Comparison of ENCODE assay signal across 16 mouse cellular contexts in genomic region chr3:129565458-129565857, GRCm38 (mm10). TPM values are rescaled to one million over a fixed set of nuclear protein-coding genes. Genes with fewer than 3 reads are reported as not detected.
DNase-seq lines count a peak whose midpoint lies in the region; ATAC-seq and TF ChIP-seq lines count a peak whose summit lies in the region.
"Had no signal": no experiment of that assay in that cellular context is flagged by ENCODE, and none has a peak within 500 bp of the region (broad histone marks: within the 10 kb centered on the region; RNA-seq: fewer than 3 reads in every experiment).

No protein-coding gene starts in this region.

- H3K36me3 ChIP-seq in testis, adult 2 months (ENCODE audit: control insufficient read depth, insufficient read depth, low read length): no peaks in the 10 kb centered on the region
- no peaks in the 10 kb centered on the region; the same call in 1 of the 2 replicates for H3K36me3 ChIP-seq in liver, embryonic 16.5 days (ENCODE audit: control insufficient read depth, insufficient read depth)
- no peaks in the 10 kb centered on the region for H3K36me3 ChIP-seq in hindbrain, embryonic 14.5 days (replicated peaks; ENCODE audit: control insufficient read depth, insufficient read depth)
- H3K36me3 ChIP-seq: midbrain, embryonic 13.5 days had no signal

- TF ChIP-seq CTCF in testis, adult 2 months (IDR thresholded peaks at IDR 0.05; ENCODE audit: control insufficient read depth, insufficient read depth, insufficient replicate concordance, low read depth, low read length): no peak

- no peak overlapping the region for H3K4me2 ChIP-seq in liver, embryonic 16.5 days (ENCODE audit: low read depth, low read length)
- H3K4me2 ChIP-seq in hindbrain, embryonic 14.5 days (replicated peaks): no peak overlapping the region
- H3K4me2 ChIP-seq: midbrain, embryonic 13.5 days had no signal

- peak; percentile 20 to 24 for DNase-seq in adrenal gland, postnatal 36 days
- no peak for DNase-seq in adrenal gland, postnatal 4 days (ENCODE audit: low spot score in 2 of 2)
- DNase-seq in testis, postnatal 14 days (ENCODE audit: low spot score): no peak
- no peak for DNase-seq in left cerebral cortex, postnatal 25 days (ENCODE audit: low spot score in 2 of 2)
- DNase-seq in layer of hippocampus, adult 11-12 months (ENCODE audit: low spot score): no peak
- no peak for DNase-seq in hindbrain, embryonic 14.5 days (ENCODE audit: low spot score)
- DNase-seq: B cell, adult 2 months; cerebellum, postnatal 10 days; kidney, adult 18-20 months; lung, postnatal 36 days; thymus, postnatal 25 days had no signal

- no peaks in the 10 kb centered on the region for H3K27me3 ChIP-seq in testis, adult 2 months (ENCODE audit: control insufficient read depth, insufficient read depth, low read length)
- no peaks in the 10 kb centered on the region for H3K27me3 ChIP-seq in liver, embryonic 16.5 days (ENCODE audit: control insufficient read depth, insufficient read depth, low read depth, low read length)
- no peaks in the 10 kb centered on the region for H3K27me3 ChIP-seq in hindbrain, embryonic 14.5 days (ENCODE audit: control insufficient read depth, insufficient read depth, low read length)
- H3K27me3 ChIP-seq: midbrain, embryonic 13.5 days had no signal

- ATAC-seq in liver, embryonic 16.5 days (ENCODE audit: low read depth): peak; percentile 55
- no peak for ATAC-seq in hindbrain, embryonic 14.5 days (ENCODE audit: low FRiP score)
- ATAC-seq: midbrain, embryonic 13.5 days had no signal

- H3K9me3 ChIP-seq in liver, embryonic 16.5 days (replicated peaks; ENCODE audit: control insufficient read depth, low read length): no peaks in the 10 kb centered on the region
- no peaks in the 10 kb centered on the region for H3K9me3 ChIP-seq in hindbrain, embryonic 14.5 days (ENCODE audit: control insufficient read depth, low read length)
- H3K9me3 ChIP-seq: hindbrain, embryonic 10.5 days; midbrain, embryonic 13.5 days had no signal

- no peak for TF ChIP-seq POLR2A in testis, adult 2 months (IDR thresholded peaks at IDR 0.05; ENCODE audit: control insufficient read depth, low read depth, low read length)

- H3K4me3 ChIP-seq in testis, adult 2 months (ENCODE audit: control insufficient read depth, low read depth, low read length): no peak overlapping the region
- H3K4me3 ChIP-seq in liver, embryonic 16.5 days (ENCODE audit: low read depth, low read length): no peak overlapping the region
- H3K4me3 ChIP-seq in hindbrain, embryonic 14.5 days (replicated peaks; ENCODE audit: low read length): no peak overlapping the region
- H3K4me3 ChIP-seq: hindbrain, embryonic 10.5 days; left cerebral cortex, adult 2 months; midbrain, embryonic 13.5 days had no signal

- H3K27ac ChIP-seq in testis, adult 2 months (ENCODE audit: control insufficient read depth, insufficient read depth, low read depth, low read length): 0 out of 2 replicates have a peak overlapping the region, but pooled peaks have one; percentile 39
- H3K27ac ChIP-seq in liver, embryonic 16.5 days (ENCODE audit: low read length): peak overlapping the region; percentile 21; the same call in 1 of the 2 replicates
- H3K27ac ChIP-seq in hindbrain, embryonic 14.5 days: no peak overlapping the region
- H3K27ac ChIP-seq: hindbrain, embryonic 10.5 days; left cerebral cortex, adult 2 months; midbrain, embryonic 13.5 days had no signal

- whole genome bisulfite sequencing in liver, embryonic 16.5 days (ENCODE audit: insufficient replicate concordance): 48% methylated on average over 8 of the region's 8 CpGs
- 93% methylated on average over 8 of the region's 8 CpGs for WGBS in hindbrain, embryonic 14.5 days

- H3K4me1 ChIP-seq in testis, adult 2 months (ENCODE audit: control insufficient read depth, insufficient read depth, low read length): peaks cover 2% of the 10 kb centered on the region; the same call in 1 of the 2 replicates
- peaks cover 9% of the 10 kb centered on the region for H3K4me1 ChIP-seq in liver, embryonic 16.5 days (ENCODE audit: control insufficient read depth, low read depth, low read length)
- H3K4me1 ChIP-seq in hindbrain, embryonic 14.5 days (replicated peaks; ENCODE audit: control insufficient read depth, insufficient read depth, low read length): no peaks in the 10 kb centered on the region
- H3K4me1 ChIP-seq: midbrain, embryonic 13.5 days had no signal

- intact Hi-C loops in left cerebral cortex, postnatal 25 days (cut with DNase I): no loop called here

- no peak overlapping the region for H3K9ac ChIP-seq in liver, embryonic 16.5 days (ENCODE audit: low read depth, low read length)
- no peak overlapping the region for H3K9ac ChIP-seq in hindbrain, embryonic 14.5 days
- H3K9ac ChIP-seq: midbrain, embryonic 13.5 days had no signal

RNA-seq across cellular contexts. Expression of gene Elovl6, which starts 33.3 kb away (rescaled TPM):
- total RNA-seq in adrenal gland, postnatal 36 days (2021): 10 to 100 TPM; 90.1 to 91.1 TPM
- total RNA-seq in adrenal gland, postnatal 4 days (2021): 10 to 100 TPM; 19.4 to 24.2 TPM
- polyA plus RNA-seq in testis, adult 2 months (2012; rRNA removed): 13.3 and 14.0 TPM in 2 replicates
- polyA plus RNA-seq in liver, embryonic 16.5 days (2015; fragmentation: Nextera tagmentation; extraction: Ambion mirVana): 11.0 and 15.0 TPM in 2 replicates
- 10 to 100 TPM; 33.7 to 34.7 TPM for total RNA-seq in left cerebral cortex, postnatal 25 days (2021)
- 27.5 and 39.5 TPM in 2 replicates for polyA plus RNA-seq in hindbrain, embryonic 14.5 days (2014; fragmentation: Nextera tagmentation; extraction: Ambion mirVana)

Comparison
In these comparisons a context has a peak if more than half of its experiments do, and no peak if none do; other contexts are left out.
1. DNase-seq: peak in adrenal gland, postnatal 36 days (2 of 2); none in adrenal gland, postnatal 4 days (0 of 2), testis, postnatal 14 days (single experiment), left cerebral cortex, postnatal 25 days (0 of 2), layer of hippocampus, adult 11-12 months (single experiment) and hindbrain, embryonic 14.5 days (single experiment).